Mouse (Mus musculus): Measurements from ENCODE around the gene Zdhhc19.

DNA sequence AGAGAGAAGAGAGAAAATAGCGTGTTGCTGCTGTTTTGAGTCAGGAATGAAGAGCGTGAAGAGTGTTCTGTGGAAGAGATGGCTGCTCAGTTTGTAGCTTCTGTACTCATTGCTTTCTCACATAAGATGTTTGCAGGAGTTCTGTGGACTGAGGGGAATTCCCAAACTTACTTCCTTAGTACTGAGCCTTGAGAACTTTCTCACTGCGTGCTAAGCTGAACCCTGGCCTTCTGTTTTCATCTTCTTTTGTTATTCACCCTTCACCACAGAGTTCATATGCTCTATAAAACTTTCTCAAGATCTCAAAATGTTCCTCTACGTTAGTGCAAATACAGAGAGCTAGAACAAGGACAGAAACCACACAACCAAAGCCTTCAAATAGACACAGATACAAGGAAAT lies 76.5 kb downstream of the Zdhhc19 start:
- TF ChIP-seq GATA1 (IDR thresholded peaks at IDR 0.05; ENCODE audit: low read length) (no peak), TAL1 (IDR thresholded peaks at IDR 0.05; ENCODE audit: low read length) (no peak)

Data from erythroblast, embryonic 14.5 days (primary cell).